Mouse (Mus musculus) heart, adult 2 months (tissue): ENCODE measurements around the gene Gpr68.

Experiments
- CTCF ChIP-seq: fragments of 200-600 bp; IDR thresholded peaks from 2 replicates; pipeline ENCODE4 v1.8.1; 2022; ENCODE audit warnings: antibody characterized with exemption, mild to moderate bottlenecking, moderate library complexity
- EP300 ChIP-seq: fragments of 200-500 bp; IDR thresholded peaks from 2 replicates; pipeline ENCODE4 v1.6.1; 2011; ENCODE audit warnings: low read depth, low read length, control low read depth; ENCODE audit not compliant: insufficient read depth
- POLR2A ChIP-seq: fragments of 200-500 bp; IDR thresholded peaks from 2 replicates; pipeline ENCODE4 v1.6.1; 2011; ENCODE audit warnings: mild to moderate bottlenecking, low read depth, low read length, control low read depth; ENCODE audit not compliant: insufficient read depth

DNA sequence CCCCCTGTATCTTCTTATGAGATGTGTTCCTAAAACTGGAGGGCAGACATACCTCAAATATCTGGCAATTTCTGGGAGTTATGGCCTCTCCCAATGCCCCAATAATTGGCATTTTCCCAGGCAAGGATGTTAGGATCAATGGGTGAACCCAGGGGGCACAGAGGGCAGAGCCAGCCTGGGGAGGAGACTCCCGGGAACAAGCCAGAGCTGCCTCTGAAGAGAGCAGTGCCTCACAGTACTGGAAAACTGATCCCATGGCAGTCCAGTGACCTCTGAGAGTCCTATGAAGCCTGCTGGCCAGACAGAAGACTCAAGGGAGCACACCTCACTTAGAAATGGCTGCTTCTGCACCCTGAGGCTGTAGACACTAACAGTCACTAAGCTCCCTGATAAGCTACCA lies 61.4 kb downstream of the Gpr68 start:
- TF ChIP-seq POLR2A: no peak
- TF ChIP-seq CTCF: no peak
- no peak for TF ChIP-seq EP300
